Mouse (Mus musculus) spleen, postnatal 14 days (tissue): ENCODE measurements around the gene Atp1a1.

Experiments used
- DNase-seq, 2 experiments: peaks; one replicate each; pipeline ENCODE4 v3.0.0; 2021 to 2022; ENCODE audit warnings: low spot score in 2 of 2

The Atp1a1 gene

GRCm38 (mm10) chr3:101611813-101612491, 7.5 kb upstream of the Atp1a1 start:
- no peak for DNase-seq

GRCm38 (mm10) chr3:101611012-101611812, 6.7 kb upstream of the Atp1a1 start:
- no peak for DNase-seq

GRCm38 (mm10) chr3:101609302-101609701, 4.8 kb upstream of the Atp1a1 start:
- no peak for DNase-seq

GRCm38 (mm10) chr3:101606861-101607455, 2.5 kb upstream of the Atp1a1 start:
- no peak for DNase-seq

GRCm38 (mm10) chr3:101605721-101606120, 1.2 kb upstream of the Atp1a1 start:
- DNase-seq = no peak

GRCm38 (mm10) chr3:101605291-101605690, 807 bp upstream of the Atp1a1 start:
- DNase-seq = no peak

- DNase-seq = peak; percentile 63 to 69
Measured at GRCm38 (mm10) chr3:101603661-101604549, 579 bp downstream of the Atp1a1 start.

GRCm38 (mm10) chr3:101603194-101603593, 1.3 kb downstream of the Atp1a1 start:
- DNase-seq = no peak

- DNase-seq = no peak
Measured at GRCm38 (mm10) chr3:101602511-101603055, 1.9 kb downstream of the Atp1a1 start.

GRCm38 (mm10) chr3:101601687-101602086, 2.8 kb downstream of the Atp1a1 start:
- DNase-seq = no peak

- no peak for DNase-seq
Measured at GRCm38 (mm10) chr3:101601003-101601525, 3.4 kb downstream of the Atp1a1 start.

GRCm38 (mm10) chr3:101599920-101600741, 4.4 kb downstream of the Atp1a1 start:
- no peak for DNase-seq

GRCm38 (mm10) chr3:101599191-101599919, 5.1 kb downstream of the Atp1a1 start:
- no peak for DNase-seq

GRCm38 (mm10) chr3:101598231-101598905, 6.1 kb downstream of the Atp1a1 start:
- DNase-seq = no peak

- DNase-seq = no peak
Measured at GRCm38 (mm10) chr3:101597317-101598096, 7.0 kb downstream of the Atp1a1 start.

GRCm38 (mm10) chr3:101596686-101597085, 7.8 kb downstream of the Atp1a1 start:
- DNase-seq = no peak

GRCm38 (mm10) chr3:101595866-101596630, 8.4 kb downstream of the Atp1a1 start:
- DNase-seq = no peak
